Mouse (Mus musculus): ENCODE results near the gene Tmem87b. TPM values are rescaled to one million over a fixed set of nuclear protein-coding genes. Genes with fewer than 3 reads are reported as not detected.

The Tmem87b gene
- total RNA-seq, 2 experiments from 2014 or later = 24.5 to 24.6 TPM

- peak; percentile 6 for DNase-seq
Observed at GRCm38 (mm10) chr2:128818956-128819643, 1.2 kb downstream of the Tmem87b start.

DNA sequence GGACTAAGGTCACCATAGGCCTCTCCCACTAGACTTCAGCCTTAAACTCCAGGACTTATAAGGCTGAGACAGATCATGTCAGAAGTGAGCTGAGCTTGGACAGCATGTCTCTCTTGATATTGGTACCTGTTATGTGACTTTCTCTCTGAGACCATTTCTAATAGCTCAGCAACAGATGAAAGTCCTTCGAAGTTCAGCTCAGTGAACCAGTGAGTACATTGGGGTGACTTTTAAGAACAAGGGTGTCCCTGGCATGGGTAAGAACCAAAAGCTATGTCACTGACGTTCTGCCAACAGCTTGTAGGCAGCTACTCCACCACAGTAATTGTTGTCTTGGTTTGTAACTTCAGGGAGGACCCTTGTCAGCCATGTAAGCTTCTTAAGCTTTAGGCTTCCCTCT, 2.7 kb downstream of the Tmem87b start:
- DNase-seq = no peak

DNA sequence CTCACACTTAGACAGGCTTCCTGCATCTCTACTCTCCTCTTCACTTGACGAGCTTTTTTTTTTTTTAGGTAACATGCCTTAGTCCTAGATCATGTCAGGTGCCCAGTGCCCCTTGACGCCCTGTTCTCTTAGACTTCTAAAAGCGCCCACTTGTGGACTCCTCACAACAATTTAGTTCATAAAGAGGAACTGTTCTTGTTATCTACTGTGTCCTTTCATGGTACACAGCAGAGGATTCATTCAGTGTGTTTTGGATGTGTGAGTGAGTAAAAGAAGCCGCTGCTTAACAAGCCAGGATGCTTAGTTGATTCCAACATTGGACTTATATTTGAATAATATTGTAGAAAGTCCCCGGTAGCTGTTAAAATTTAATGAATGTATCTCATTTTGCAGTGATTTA, 6.0 kb downstream of the Tmem87b start:
- DNase-seq = no peak

DNA sequence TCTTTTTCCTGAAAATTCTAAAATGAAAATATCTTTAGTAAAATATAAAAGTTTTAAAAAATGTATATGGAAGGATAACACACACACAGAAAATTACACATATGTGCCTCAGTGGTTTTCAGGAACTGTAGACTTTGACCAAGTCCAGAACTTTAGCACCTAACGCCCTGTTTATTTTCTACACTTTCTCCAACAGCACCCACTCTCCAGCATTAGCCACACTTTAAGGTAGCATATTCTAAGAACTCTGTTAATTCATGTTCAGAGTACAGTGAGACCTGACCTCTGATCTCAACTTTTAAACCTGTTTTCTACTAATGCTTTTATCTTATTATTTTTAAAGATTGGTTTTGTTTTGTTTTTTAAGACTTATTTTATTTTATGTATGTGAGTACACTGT, 9.9 kb downstream of the Tmem87b start:
- no peak for DNase-seq

DNA sequence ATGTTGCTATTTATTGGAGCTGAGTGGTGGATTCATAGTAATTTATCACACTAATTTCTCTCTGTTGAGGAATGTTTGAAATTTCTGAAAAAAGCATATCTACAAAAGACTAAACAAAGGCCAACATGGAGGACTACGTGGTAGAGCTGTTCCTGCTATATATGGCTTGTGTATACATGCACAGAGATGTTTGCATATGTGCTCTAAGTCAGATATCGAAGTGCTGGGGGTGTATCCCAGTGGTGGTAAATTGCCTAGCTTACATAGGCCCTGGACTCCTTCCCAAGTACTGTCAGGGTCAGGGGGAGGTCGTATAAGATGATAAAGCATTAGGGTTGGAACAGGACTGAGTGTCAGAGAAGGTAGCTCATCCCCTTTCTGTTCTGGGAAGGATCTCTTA, 14.7 kb downstream of the Tmem87b start:
- no peak for DNase-seq

DNA sequence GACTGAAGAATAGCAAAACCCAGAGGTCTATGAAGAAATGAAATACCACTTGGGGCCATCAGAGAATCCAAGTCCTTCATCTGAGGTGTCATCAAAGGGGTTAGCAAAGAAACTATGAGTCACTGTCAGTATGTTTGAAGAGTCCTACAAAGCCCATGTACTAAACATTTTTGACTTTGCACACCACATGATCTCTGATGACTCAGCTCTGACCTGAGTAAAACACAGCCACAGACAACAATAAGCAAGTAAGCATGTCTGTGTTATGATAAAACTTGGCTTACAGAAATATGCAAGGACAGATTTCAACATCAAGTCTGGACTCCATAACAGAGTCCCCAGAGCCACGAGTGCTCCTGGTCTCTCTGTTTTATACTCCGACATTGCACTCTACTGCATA, 15.1 kb downstream of the Tmem87b start:
- no peak for DNase-seq

GRCm38 (mm10) chr2:128833435-128833834, 15.5 kb downstream of the Tmem87b start:
- no peak for DNase-seq

GRCm38 (mm10) chr2:128837531-128837930, 19.6 kb downstream of the Tmem87b start:
- no peak for DNase-seq

- DNase-seq = no peak
Observed at GRCm38 (mm10) chr2:128838611-128839010, 20.7 kb downstream of the Tmem87b start.

- DNase-seq = no peak
Observed at GRCm38 (mm10) chr2:128839501-128839900, 21.6 kb downstream of the Tmem87b start.

DNA sequence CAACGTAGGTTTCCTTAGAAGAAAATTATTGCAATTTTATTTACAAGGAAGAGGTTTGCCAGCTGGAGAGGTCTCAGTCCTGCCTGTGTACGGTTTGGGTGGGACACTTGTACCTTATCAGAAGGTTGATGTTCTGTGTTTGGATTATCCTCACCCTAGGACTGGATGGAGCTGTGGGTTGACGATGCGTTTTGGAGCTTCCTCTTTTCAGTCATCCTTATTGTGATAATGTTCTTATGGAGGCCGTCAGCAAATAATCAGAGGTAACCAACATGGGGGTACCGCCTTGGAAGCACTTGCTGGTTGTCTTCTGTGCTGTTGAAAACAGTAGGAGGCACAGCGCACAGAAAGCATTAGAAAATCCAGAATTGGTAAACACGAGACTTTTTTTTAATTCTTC, 24.5 kb downstream of the Tmem87b start:
- no peak for DNase-seq

DNA sequence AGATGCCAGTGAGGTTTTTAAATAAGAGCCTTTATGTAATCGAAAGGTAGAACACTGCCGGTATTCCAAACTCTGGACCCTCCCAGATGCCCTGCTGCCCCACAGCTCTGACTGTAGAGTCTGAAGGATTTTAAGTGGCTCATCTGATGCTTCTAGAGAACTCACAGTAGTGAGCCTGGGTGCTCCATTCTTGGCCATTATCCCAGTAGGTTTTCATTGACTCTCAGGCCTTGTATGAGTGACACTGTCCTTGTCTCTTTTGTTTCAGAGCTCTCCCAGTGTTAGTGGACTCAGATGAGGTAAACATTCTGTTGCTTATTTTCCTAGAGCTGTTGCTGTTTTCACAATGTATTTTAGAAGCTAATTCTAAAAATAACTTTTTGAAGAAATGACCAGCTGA, 32.1 kb downstream of the Tmem87b start:
- no peak for DNase-seq

DNA sequence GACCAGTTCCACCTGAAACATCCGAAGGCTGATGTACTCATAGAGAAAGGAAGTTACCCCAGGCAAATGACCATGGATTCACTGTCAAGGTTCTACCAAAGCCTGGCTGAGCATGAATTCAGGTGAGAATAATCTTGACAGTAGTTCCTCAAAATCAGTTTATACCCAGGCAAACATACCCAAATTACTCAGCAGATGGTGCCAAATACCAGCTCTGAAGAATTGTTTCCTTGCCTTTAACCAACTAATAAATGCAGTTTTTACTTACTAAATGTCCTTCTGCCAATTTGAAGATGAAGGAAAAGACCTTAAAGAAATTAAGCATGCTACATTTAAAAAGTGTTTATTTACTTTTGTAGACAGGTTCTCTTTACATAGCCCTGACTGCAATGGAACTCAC, 38.8 kb downstream of the Tmem87b start:
- no peak for DNase-seq

- DNase-seq = no peak
Observed at GRCm38 (mm10) chr2:128858962-128859361, 41.0 kb downstream of the Tmem87b start.

DNA sequence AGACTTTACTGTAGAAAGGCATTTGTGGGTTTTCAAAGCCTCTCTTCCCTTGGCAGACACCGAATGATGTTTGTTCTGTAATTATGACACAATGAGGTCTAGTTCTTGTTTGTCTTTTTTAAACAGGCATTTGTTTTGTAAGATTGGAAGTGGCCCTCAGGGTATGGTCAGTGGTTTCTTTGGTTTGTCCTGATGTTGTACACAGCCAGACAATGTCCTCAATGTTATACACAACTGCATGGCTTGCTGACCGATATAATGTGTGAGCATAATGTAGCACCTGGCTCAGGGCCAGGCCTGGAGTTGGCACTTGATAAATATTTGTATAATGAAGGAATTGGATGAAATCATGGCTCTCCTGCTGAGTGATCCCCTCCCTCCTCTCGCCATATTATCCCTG, 41.9 kb downstream of the Tmem87b start:
- DNase-seq = no peak

DNA sequence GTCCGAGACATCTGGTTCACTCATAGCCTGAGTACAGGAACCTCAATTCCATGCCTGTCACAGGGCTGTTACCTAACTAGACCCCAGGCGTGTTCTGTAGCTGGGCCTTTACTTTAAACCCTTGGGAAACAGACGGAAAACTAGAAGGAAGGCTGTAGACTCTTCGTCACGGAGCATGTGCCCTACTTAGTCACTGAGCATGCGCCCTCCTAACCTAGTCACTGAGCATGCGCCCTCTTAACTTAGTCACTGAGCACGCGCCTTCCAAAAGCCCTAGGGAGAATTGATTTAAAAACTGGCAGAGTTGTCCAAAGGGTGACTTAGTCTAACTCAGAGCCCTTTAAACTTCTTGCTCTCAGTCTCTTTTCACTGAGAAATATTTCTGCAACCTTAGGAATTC, 44.7 kb downstream of the Tmem87b start, which contains the start of gene Fbln7:
TSS of gene Fbln7 (plus strand) at position 346 of the 400 bp plus-strand sequence.
- DNase-seq = no peak

DNA sequence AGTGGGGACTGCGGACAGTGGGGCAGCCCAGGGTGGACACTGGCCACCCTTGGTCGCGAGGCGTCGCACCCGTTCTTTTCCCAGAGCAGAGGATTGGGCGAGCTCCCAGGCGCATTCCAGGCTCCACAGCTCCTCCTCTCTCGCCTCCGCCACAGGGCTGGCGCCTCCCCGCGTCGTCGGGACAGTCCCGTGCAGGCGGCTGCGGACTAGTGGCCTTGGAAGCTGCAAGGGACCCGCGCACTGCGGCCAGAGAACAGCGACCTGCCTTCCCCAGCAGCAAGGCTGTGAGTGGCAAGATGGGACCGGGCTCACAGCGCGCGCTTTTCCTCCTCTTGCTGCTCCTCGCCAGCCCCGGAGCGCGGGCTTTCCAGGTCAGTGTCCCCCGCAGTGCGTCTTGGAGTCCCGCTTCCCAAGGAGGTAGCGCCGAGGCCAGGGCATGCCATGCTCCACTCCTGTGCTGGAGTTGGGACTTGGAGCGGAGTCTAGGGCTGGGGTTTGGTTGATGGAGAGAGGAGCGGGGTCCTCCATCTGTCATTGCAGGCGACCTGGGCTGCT, 45.9 kb downstream of the Tmem87b start:
- peak; percentile 78 for DNase-seq

DNA sequence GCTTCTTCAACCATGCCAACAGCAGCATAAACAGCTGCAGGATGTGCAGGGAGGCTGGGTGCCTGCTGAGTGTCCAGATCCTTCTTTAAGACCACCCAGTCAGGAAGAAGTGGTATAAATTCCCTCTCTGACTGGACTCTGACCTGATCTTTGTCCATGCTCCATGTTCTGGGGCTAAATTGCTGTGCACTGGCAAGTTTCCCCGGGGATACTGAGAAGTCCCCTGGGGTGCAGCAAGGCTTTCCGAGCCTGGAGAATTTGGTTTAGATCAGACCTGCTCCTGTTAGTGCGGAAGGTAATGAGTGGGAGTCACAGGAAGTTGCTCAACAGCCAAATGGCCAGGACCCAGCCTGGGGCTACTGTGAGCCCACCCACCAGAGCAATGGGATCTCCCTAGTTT, 47.1 kb downstream of the Tmem87b start:
- DNase-seq = no peak

- DNase-seq = no peak
Observed at GRCm38 (mm10) chr2:128871656-128872055, 53.7 kb downstream of the Tmem87b start.

DNA sequence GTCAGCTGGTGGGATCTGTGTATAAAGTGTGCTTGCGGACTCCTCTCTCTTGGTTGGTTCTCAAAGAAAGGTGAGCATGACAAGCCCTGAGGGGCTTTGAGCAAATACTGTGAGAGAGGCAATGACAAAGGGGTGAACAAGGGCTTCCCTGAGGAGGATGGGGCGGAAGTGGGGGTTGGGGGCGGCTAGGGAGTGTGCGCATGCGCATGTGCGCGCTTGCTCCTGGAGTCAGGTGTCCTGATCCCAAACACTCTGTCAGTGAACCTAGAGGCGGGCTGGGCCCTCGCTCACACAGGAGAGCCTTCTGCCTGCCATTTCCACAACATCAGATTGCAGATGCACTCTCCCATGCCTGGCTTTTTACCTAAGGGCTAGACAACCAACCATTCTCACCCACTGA, 54.3 kb downstream of the Tmem87b start:
- no peak for DNase-seq

- no peak for DNase-seq
Observed at GRCm38 (mm10) chr2:128875526-128875925, 57.6 kb downstream of the Tmem87b start.

DNA sequence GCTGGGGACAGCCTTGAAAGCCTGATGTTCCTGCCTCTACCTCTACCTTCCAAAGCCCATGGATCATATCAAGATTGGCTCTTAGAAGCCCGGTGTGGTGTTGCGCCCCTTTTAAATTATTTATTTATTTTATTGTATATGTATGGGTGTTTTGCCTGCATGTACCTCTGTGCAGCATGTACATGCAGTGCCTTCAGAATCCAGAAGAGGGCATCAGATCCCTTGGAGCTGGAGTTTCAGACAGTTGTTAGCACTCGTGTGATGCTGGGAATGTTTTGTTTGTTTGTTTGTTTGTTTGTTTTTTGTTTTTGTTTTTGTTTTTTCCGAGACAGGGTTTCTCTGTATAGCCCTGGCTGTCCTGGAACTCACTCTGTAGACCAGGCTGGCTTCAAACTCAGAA, 63.3 kb downstream of the Tmem87b start:
- DNase-seq = no peak

DNA sequence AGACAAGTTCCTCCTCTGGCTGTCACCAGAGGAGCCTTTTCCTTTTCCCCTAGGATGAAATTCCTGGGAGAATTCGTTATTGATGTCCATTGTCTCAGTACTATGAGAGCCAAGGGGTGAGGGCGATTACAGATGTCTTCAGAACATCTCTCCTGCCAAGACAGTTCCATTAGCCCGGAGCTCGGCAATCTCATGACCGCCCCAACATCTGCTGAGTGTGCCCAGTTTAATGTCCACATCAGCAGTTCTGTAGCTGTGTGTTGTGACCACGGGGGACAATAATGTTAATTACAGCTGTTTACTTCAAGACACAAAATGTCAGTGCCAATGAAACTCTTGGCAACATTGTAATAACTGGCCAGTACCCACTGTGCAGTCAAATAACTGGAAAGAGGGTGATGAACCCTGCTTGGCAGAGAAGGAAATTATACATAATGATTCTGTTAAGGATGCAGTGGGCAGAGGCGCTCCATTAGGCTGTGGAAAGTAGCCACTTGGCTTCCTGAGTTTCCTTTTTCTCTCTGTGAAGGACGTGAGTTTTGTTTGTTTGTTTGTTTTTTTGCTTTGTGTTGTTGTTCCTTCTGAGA, 67.4 kb downstream of the Tmem87b start:
- no peak for DNase-seq

GRCm38 (mm10) chr2:128887866-128888550, 70.1 kb downstream of the Tmem87b start:
- no peak for DNase-seq
